Mouse (Mus musculus) lung, embryonic 15.5 days (tissue): ENCODE data around the gene 1700001K19Rik. TPM values are rescaled to one million over a fixed set of nuclear protein-coding genes. Genes with fewer than 3 reads are reported as not detected.
"Not testable (repeated sequence)": the region's sequence is repeated elsewhere in the genome, so short reads cannot be mapped to it uniquely, and the experiment has no call there.

Experiments
- ATAC-seq: fragments of 200-750 bp; cut with Nextera tagmentation; 2 replicates; pipeline ENCODE4 v1.8.0; 2017; ENCODE audit warnings: moderate number of reproducible peaks, borderline replicate concordance; ENCODE audit not compliant: low FRiP score, low TSS enrichment; ENCODE audit errors: extremely low read depth
- H3K27ac ChIP-seq: fragments of 300-500 bp; sonication (generic); 2 replicates; pipeline ENCODE4 v1.5.1; 2015; ENCODE audit warnings: moderate library complexity, mild to moderate bottlenecking, inconsistent platforms
- H3K27me3 ChIP-seq: fragments of 300-500 bp; sonication (generic); 2 replicates; pipeline ENCODE4 v1.6.1; 2015; ENCODE audit warnings: inconsistent platforms
- H3K36me3 ChIP-seq: fragments of 300-500 bp; sonication (generic); 2 replicates; pipeline ENCODE4 v1.6.1; 2015; ENCODE audit warnings: inconsistent platforms
- H3K4me1 ChIP-seq: fragments of 300-500 bp; sonication (generic); 2 replicates; pipeline ENCODE4 v1.6.1; 2015; ENCODE audit warnings: inconsistent platforms
- H3K4me2 ChIP-seq: fragments of 300-500 bp; sonication (generic); 2 replicates; pipeline ENCODE4 v1.6.1; 2015; ENCODE audit warnings: inconsistent platforms, mild to moderate bottlenecking, moderate library complexity
- H3K4me3 ChIP-seq: fragments of 300-500 bp; sonication (generic); 2 replicates; pipeline ENCODE4 v1.5.1; 2015; ENCODE audit warnings: mild to moderate bottlenecking, inconsistent platforms
- H3K9ac ChIP-seq: fragments of 300-500 bp; sonication (generic); 2 replicates; pipeline ENCODE4 v1.6.1; 2015; ENCODE audit warnings: inconsistent platforms
- H3K9me3 ChIP-seq: fragments of 300-500 bp; sonication (generic); 2 replicates; pipeline ENCODE4 v1.6.1; 2016; ENCODE audit warnings: inconsistent platforms
- WGBS: fragments of 180-500 bp; shearing (Covaris S2); methylation state at CpG from one replicate; pipeline ENCODE4 v1.1.7; 2015; 5-methylcytosine and 5-hydroxymethylcytosine counted together
- polyA plus RNA-seq: library from polyadenylated mRNA; unstranded; fragments of >200 nt; fragmentation: Nextera tagmentation; extraction: Ambion mirVana; gene quantifications from 2 replicates; pipeline ENCODE4 v1.2.1, GENCODE M21; 2015

1700001K19Rik gene
- polyA plus RNA-seq, 1 experiment from 2014 or later, result not detected

GRCm38 (mm10) chr12:110703008-110703471, 20.6 kb upstream of the 1700001K19Rik start:
- 18% methylated on average over 8 of the region's 8 CpGs for WGBS
- Histone ChIP-seq H3K9me3 (no peaks in the 10 kb centered on the region), H3K27me3 (no peaks in the 10 kb centered on the region), H3K4me1 (0 out of 2 replicates have a peak, but pooled peaks cover 14% of the 10 kb centered on the region), H3K9ac (no peak overlapping the region), H3K27ac (no peak overlapping the region), H3K36me3 (no peaks in the 10 kb centered on the region), H3K4me2 (no peak overlapping the region), H3K4me3 (no peak overlapping the region)
- ATAC-seq, result peak; percentile 65; the same call in 1 of the 2 replicates

DNA sequence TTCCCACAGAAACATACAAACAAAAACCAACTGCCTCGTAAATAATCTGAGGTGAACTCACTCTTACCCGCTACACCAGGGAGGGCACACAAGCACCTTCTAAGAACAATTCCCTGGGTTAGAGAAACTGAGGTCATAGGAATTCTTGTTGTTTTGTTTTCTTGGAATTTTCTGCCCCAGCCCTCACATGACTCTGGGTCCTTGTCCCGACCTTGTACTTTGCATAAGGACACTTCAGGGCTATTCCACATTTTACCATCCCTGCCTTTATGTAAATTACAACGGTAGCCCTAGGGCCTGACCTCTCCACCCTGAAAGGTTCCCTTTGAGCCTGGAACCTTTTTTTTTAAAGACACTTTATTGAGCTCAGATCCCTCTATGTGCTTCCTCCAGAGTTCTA, 20.1 kb upstream of the 1700001K19Rik start, which contains the start of gene Hsp90aa1:
Gene Hsp90aa1, minus strand, starts transcription at position 173 of the 400 bp plus-strand sequence.
- H3K27ac ChIP-seq, result no peak within 1 kb of the TSS
- no peaks in the 10 kb centered on the region for H3K9me3 ChIP-seq
- no peaks in the 10 kb centered on the region for H3K36me3 ChIP-seq
- no peak within 1 kb of the TSS for H3K9ac ChIP-seq
- WGBS, result 44% methylated on average over 4 of the region's 4 CpGs
- no peaks in the 10 kb centered on the region for H3K27me3 ChIP-seq
- no peak within 1 kb of the TSS for H3K4me2 ChIP-seq
- H3K4me3 ChIP-seq, result no peak within 1 kb of the TSS
- ATAC-seq, result no peak
- 0 out of 2 replicates have a peak, but pooled peaks cover 14% of the 10 kb centered on the region for H3K4me1 ChIP-seq

- H3K4me1 ChIP-seq, result peaks cover 15% of the 10 kb centered on the region; the same call in 1 of the 2 replicates
- H3K9ac ChIP-seq, H3K27ac ChIP-seq, H3K27me3 ChIP-seq, H3K4me2 ChIP-seq, H3K9me3 ChIP-seq, H3K36me3 ChIP-seq, H3K4me3 ChIP-seq, ATAC-seq: not testable (repeated sequence)
- 8% methylated on average over 3 of the region's 3 CpGs for WGBS
Measured at GRCm38 (mm10) chr12:110701363-110701762, 18.9 kb upstream of the 1700001K19Rik start.

- H3K4me1 ChIP-seq, result peaks cover 15% of the 10 kb centered on the region; the same call in 1 of the 2 replicates
- no peaks in the 10 kb centered on the region for H3K36me3 ChIP-seq
- no peak for ATAC-seq
- no peak overlapping the region for H3K27ac ChIP-seq
- no peak overlapping the region for H3K9ac ChIP-seq
- H3K4me2 ChIP-seq, result no peak overlapping the region
- 39% methylated on average over 2 of the region's 2 CpGs for WGBS
- H3K9me3 ChIP-seq, result no peaks in the 10 kb centered on the region
- no peaks in the 10 kb centered on the region for H3K27me3 ChIP-seq
- H3K4me3 ChIP-seq, result no peak overlapping the region
Measured at GRCm38 (mm10) chr12:110700730-110701129, 18.3 kb upstream of the 1700001K19Rik start.

GRCm38 (mm10) chr12:110699171-110699547, 16.7 kb upstream of the 1700001K19Rik start:
- no peaks in the 10 kb centered on the region for H3K27me3 ChIP-seq
- ATAC-seq, result no peak
- H3K4me1 ChIP-seq, result peaks cover 23% of the 10 kb centered on the region
- peak overlapping the region; percentile 16; the same call in 1 of the 2 replicates for H3K4me2 ChIP-seq
- WGBS, result 40% methylated on average over 2 of the region's 2 CpGs
- H3K9ac ChIP-seq, result peak overlapping the region; percentile 13; the same call in 1 of the 2 replicates
- H3K4me3 ChIP-seq, result no peak overlapping the region
- no peaks in the 10 kb centered on the region for H3K9me3 ChIP-seq
- H3K36me3 ChIP-seq, result peaks cover 7% of the 10 kb centered on the region; the same call in 1 of the 2 replicates
- H3K27ac ChIP-seq, result no peak overlapping the region

GRCm38 (mm10) chr12:110698523-110699170, 16.2 kb upstream of the 1700001K19Rik start:
- H3K36me3 ChIP-seq, result peaks cover 10% of the 10 kb centered on the region; the same call in 1 of the 2 replicates
- H3K27me3 ChIP-seq, result no peaks in the 10 kb centered on the region
- H3K9ac ChIP-seq, result peak overlapping the region; percentile 13; the same call in 1 of the 2 replicates
- H3K4me2 ChIP-seq, result peak overlapping the region; percentile 16; the same call in 1 of the 2 replicates
- H3K9me3 ChIP-seq, result no peaks in the 10 kb centered on the region
- ATAC-seq, result no peak
- peaks cover 24% of the 10 kb centered on the region for H3K4me1 ChIP-seq
- H3K4me3 ChIP-seq, result no peak overlapping the region
- H3K27ac ChIP-seq, result peak overlapping the region; percentile 33; the same call in 1 of the 2 replicates
- WGBS, result 42% methylated on average over 15 of the region's 15 CpGs

DNA sequence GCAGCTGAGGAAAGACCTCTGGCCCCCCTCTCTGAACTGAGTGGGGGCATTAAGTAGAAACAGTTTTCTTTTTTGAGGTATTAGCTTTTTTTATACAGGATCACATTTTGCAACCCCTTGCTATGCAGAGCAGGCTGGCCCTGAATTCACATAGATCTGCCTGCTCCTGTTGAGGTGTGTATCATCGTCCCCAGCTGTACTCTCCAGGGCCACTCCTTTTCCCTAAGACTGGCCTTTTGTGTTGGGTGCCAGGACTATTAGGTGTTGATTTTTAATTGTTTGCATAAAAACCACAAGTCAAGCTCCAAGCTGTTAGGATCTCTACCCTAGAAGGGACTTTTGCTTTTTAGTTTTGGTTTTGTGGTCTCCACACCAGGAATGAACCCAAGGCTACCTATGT, 15.7 kb upstream of the 1700001K19Rik start:
- H3K27me3 ChIP-seq, result no peaks in the 10 kb centered on the region
- WGBS, result 73% methylated on average over 1 of the region's 1 CpGs
- peaks cover 14% of the 10 kb centered on the region for H3K36me3 ChIP-seq
- peaks cover 27% of the 10 kb centered on the region for H3K4me1 ChIP-seq
- no peaks in the 10 kb centered on the region for H3K9me3 ChIP-seq
- ATAC-seq, result no peak
- no peak overlapping the region for H3K4me2 ChIP-seq
- no peak overlapping the region for H3K27ac ChIP-seq
- H3K4me3 ChIP-seq, result no peak overlapping the region
- no peak overlapping the region for H3K9ac ChIP-seq

GRCm38 (mm10) chr12:110697457-110697856, 15.0 kb upstream of the 1700001K19Rik start:
- no peaks in the 10 kb centered on the region for H3K27me3 ChIP-seq
- H3K27ac ChIP-seq, result no peak overlapping the region
- WGBS, result 61% methylated on average over 5 of the region's 5 CpGs
- peaks cover 27% of the 10 kb centered on the region for H3K4me1 ChIP-seq
- no peak for ATAC-seq
- no peak overlapping the region for H3K4me3 ChIP-seq
- 0 out of 2 replicates have a peak overlapping the region, but pooled peaks have one; percentile 74 for H3K4me2 ChIP-seq
- no peak overlapping the region for H3K9ac ChIP-seq
- no peaks in the 10 kb centered on the region for H3K9me3 ChIP-seq
- H3K36me3 ChIP-seq, result peaks cover 19% of the 10 kb centered on the region

DNA sequence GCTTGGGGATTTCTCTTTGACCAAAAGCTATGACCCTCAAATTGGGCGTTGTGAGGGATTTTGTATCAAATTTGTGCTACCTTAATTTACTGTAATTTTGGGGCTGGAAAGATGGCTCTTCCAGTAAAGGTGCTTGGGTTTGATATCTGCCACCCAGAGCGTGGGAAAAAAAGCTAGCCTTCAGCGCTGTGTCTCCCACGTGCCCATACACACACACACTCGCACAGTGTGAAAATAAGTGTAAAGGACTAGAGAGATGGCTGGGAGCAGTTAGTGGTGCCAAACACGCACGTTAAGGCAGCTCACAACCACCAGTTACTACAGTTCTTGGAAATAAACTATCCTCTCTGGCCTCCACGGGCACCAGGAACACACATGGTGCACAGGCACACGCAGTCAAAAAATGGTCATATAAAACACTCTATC, 14.6 kb upstream of the 1700001K19Rik start:
- H3K4me2 ChIP-seq, result peak overlapping the region; percentile 74
- no peak for ATAC-seq
- peaks cover 21% of the 10 kb centered on the region for H3K36me3 ChIP-seq
- H3K4me1 ChIP-seq, result peaks cover 27% of the 10 kb centered on the region
- no peaks in the 10 kb centered on the region for H3K27me3 ChIP-seq
- peak overlapping the region; percentile 76 for H3K9ac ChIP-seq
- 48% methylated on average over 9 of the region's 9 CpGs for WGBS
- H3K4me3 ChIP-seq, result peak overlapping the region; percentile 80
- no peaks in the 10 kb centered on the region for H3K9me3 ChIP-seq
- H3K27ac ChIP-seq, result peak overlapping the region; percentile 84

GRCm38 (mm10) chr12:110696173-110696974, 14.0 kb upstream of the 1700001K19Rik start:
- Histone ChIP-seq H3K9me3 (no peaks in the 10 kb centered on the region), H3K4me1 (peaks cover 23% of the 10 kb centered on the region), H3K27ac (peak overlapping the region; percentile 86), H3K36me3 (peaks cover 27% of the 10 kb centered on the region), H3K4me2 (peak overlapping the region; percentile 74), H3K27me3 (no peaks in the 10 kb centered on the region), H3K9ac (peak overlapping the region; percentile 98), H3K4me3 (peak overlapping the region; percentile 80)
- peak; percentile 95 for ATAC-seq
- under 1% methylated on average over 89 of the region's 89 CpGs for WGBS

DNA sequence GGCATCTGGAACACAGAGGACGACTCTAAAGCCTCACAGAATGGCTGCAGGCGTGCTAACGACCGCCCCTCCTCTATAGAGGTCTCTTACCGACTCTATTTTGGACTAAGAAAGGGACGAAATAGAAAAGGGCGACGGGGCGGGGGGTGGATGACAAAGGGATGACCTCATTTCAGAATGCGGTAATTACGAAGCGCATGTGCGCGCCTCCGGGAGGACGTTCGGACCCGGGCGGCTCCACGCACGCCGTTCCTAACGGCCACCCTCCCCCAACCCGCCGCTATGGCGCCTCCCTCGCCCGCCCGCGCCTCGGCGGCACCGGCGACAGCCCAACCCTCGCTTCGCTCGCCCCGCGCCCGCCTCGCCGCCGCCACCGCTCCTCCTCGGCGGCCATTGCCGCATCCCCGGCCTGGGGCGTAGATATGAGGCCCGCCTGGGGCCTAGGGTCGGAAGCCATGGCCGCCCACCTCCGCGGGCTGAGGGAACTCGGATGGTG, 13.3 kb upstream of the 1700001K19Rik start:
- Histone ChIP-seq H3K36me3 (peaks cover 28% of the 10 kb centered on the region), H3K27me3 (no peaks in the 10 kb centered on the region), H3K27ac (peak overlapping the region; percentile 86), H3K4me3 (peak overlapping the region; percentile 80), H3K4me1 (peaks cover 23% of the 10 kb centered on the region), H3K9ac (peak overlapping the region; percentile 98), H3K9me3 (no peaks in the 10 kb centered on the region), H3K4me2 (peak overlapping the region; percentile 56)
- WGBS, result under 1% methylated on average over 55 of the region's 55 CpGs
- peak; percentile 72 for ATAC-seq
